Mouse (Mus musculus) heart, postnatal 4 days (tissue): ENCODE data around the gene Slc22a15. TPM values are rescaled to one million over a fixed set of nuclear protein-coding genes. Genes with fewer than 3 reads are reported as not detected.

ENCODE experiments used
- DNase-seq: peaks from one replicate; pipeline ENCODE4 v3.0.0; 2021
- total RNA-seq, 2 experiments: library from RNA; stranded (reverse); gene quantifications; 2 replicates each; pipeline ENCODE4 v1.2.3; 2021

The Slc22a15 gene
- total RNA-seq, 2 experiments from 2014 or later: 8.4 to 8.8 TPM

DNA sequence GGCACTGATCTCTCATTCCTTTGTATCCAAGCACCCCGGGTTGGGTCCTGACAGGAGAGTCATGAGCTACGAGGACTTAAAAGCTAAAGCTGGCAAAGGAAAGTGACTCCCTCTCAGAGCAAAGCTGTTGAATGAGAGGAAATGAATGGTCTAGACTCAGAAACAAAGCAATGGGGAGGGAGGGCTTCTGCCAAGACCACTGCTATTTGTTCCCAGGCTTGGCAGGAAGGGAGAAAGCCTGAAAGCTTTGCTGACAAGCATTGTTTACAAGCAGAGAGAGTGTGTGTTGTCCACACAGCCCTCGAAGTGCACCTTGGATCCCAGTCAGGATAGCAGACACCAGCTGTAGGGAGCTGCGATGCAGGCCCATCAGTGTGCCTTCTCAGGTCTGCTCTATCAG is 117.3 kb downstream of the Slc22a15 start:
- no peak for DNase-seq

- peak; percentile 97 for DNase-seq
These were observed 118.1 kb downstream of the Slc22a15 start for GRCm38 (mm10) chr3:101806149-101806548.

Other genes starting within 250 kb of the Slc22a15 start
- under 1 TPM; 0.25 to 0.26 TPM for gene Mab21l3, start 75.5 kb downstream of the Slc22a15 start, total RNA-seq
- not detected for gene Nhlh2, start 85.6 kb upstream of the Slc22a15 start, total RNA-seq
- gene Casq2, start 162.0 kb upstream of the Slc22a15 start, total RNA-seq: 100 to 1,000 TPM; 914 to 961 TPM